Mouse (Mus musculus): ENCODE data around the gene Papolb. TPM values are rescaled to one million over a fixed set of nuclear protein-coding genes. Genes with fewer than 3 reads are reported as not detected.

Gene Papolb
- polyA plus RNA-seq, 1 experiment from 2014 or later, result 0.06 TPM

- Histone ChIP-seq H3K27ac (no peak overlapping the region), H3K9ac (no peak overlapping the region), H3K36me3 (no peaks in the 10 kb centered on the region), H3K9me3 (no peaks in the 10 kb centered on the region), H3K27me3 (replicated peaks) (no peaks in the 10 kb centered on the region), H3K4me1 (peaks cover 4% of the 10 kb centered on the region; the same call in 1 of the 2 replicates), H3K4me2 (no peak overlapping the region), H3K4me3 (replicated peaks) (no peak overlapping the region)
- 54% methylated on average over 2 of the region's 2 CpGs for WGBS
- ATAC-seq (ENCODE audit: insufficient read depth, low FRiP score, low read depth), result no peak
Measured at GRCm38 (mm10) chr5:142482512-142482911, 47.4 kb downstream of the Papolb start.

GRCm38 (mm10) chr5:142478829-142479435 lies 50.9 kb downstream of the Papolb start:
- Histone ChIP-seq H3K27me3 (replicated peaks) (no peaks in the 10 kb centered on the region), H3K4me2 (peak overlapping the region; percentile 47), H3K9ac (no peak overlapping the region), H3K27ac (no peak overlapping the region), H3K9me3 (no peaks in the 10 kb centered on the region), H3K36me3 (no peaks in the 10 kb centered on the region), H3K4me3 (replicated peaks) (peak overlapping the region; percentile 19; the same call in 1 of the 2 replicates), H3K4me1 (peaks cover 4% of the 10 kb centered on the region; the same call in 1 of the 2 replicates)
- 30% methylated on average over 17 of the region's 17 CpGs for WGBS
- peak; percentile 48; the same call in 1 of the 2 replicates for ATAC-seq (ENCODE audit: insufficient read depth, low FRiP score, low read depth)

GRCm38 (mm10) chr5:142477866-142478615 lies 51.8 kb downstream of the Papolb start:
- H3K36me3 ChIP-seq, result no peaks in the 10 kb centered on the region
- no peak overlapping the region for H3K4me2 ChIP-seq
- H3K27ac ChIP-seq, result no peak overlapping the region
- WGBS, result 85% methylated on average over 5 of the region's 5 CpGs
- H3K4me3 ChIP-seq (replicated peaks), result no peak overlapping the region
- no peaks in the 10 kb centered on the region for H3K9me3 ChIP-seq
- no peaks in the 10 kb centered on the region for H3K27me3 ChIP-seq (replicated peaks)
- no peak overlapping the region for H3K9ac ChIP-seq
- no peak for ATAC-seq (ENCODE audit: insufficient read depth, low FRiP score, low read depth)
- peaks cover 4% of the 10 kb centered on the region; the same call in 1 of the 2 replicates for H3K4me1 ChIP-seq

GRCm38 (mm10) chr5:142477346-142477745 lies 52.5 kb downstream of the Papolb start:
- H3K4me1 ChIP-seq, result peaks cover 4% of the 10 kb centered on the region; the same call in 1 of the 2 replicates
- H3K9me3 ChIP-seq, result no peaks in the 10 kb centered on the region
- peaks cover 2% of the 10 kb centered on the region; the same call in 1 of the 2 replicates for H3K36me3 ChIP-seq
- no peak overlapping the region for H3K27ac ChIP-seq
- 84% methylated on average over 12 of the region's 12 CpGs for WGBS
- H3K27me3 ChIP-seq (replicated peaks), result no peaks in the 10 kb centered on the region
- H3K4me3 ChIP-seq (replicated peaks), result no peak overlapping the region
- H3K4me2 ChIP-seq, result no peak overlapping the region
- no peak overlapping the region for H3K9ac ChIP-seq
- ATAC-seq (ENCODE audit: insufficient read depth, low FRiP score, low read depth), result no peak

Other genes with a start within 250 kb of the Papolb start
- gene Foxk1, start 128.6 kb downstream of the Papolb start, polyA plus RNA-seq (2015; fragmentation: Nextera tagmentation; extraction: Ambion mirVana), result 5.6 and 5.7 TPM in 2 replicates
- gene Ap5z1, start 66.1 kb downstream of the Papolb start, polyA plus RNA-seq (2015; fragmentation: Nextera tagmentation; extraction: Ambion mirVana), result 8.5 and 9.4 TPM in 2 replicates
- 2.0 and 2.3 TPM in 2 replicates for gene Radil, start 21.0 kb upstream of the Papolb start, polyA plus RNA-seq (2015; fragmentation: Nextera tagmentation; extraction: Ambion mirVana)
- gene Mmd2, start 78.7 kb upstream of the Papolb start, polyA plus RNA-seq (2015; fragmentation: Nextera tagmentation; extraction: Ambion mirVana), result 3.6 and 4.2 TPM in 2 replicates
- 38.8 and 38.9 TPM in 2 replicates for gene Wipi2, start 97.6 kb upstream of the Papolb start, polyA plus RNA-seq (2015; fragmentation: Nextera tagmentation; extraction: Ambion mirVana)
- gene Slc29a4, start 162.4 kb upstream of the Papolb start, polyA plus RNA-seq (2015; fragmentation: Nextera tagmentation; extraction: Ambion mirVana), result 7.2 and 7.4 TPM in 2 replicates